Mouse (Mus musculus): ENCODE results near the gene Spsb3. TPM values are rescaled to one million over a fixed set of nuclear protein-coding genes. Genes with fewer than 3 reads are reported as not detected.
A peak's percentile ranks its signal among the peaks of the same experiment; 100 is the strongest.

The Spsb3 gene
- polyA plus RNA-seq, 1 experiment from 2014 or later = 86.8 TPM

- peaks cover 10% of the 10 kb centered on the region for H3K4me1 ChIP-seq (replicated peaks; ENCODE audit: control insufficient read depth, insufficient read depth, low read length)
- no peak overlapping the region for H3K9ac ChIP-seq (replicated peaks; ENCODE audit: low read depth, low read length)
- no peak overlapping the region for H3K4me3 ChIP-seq (replicated peaks; ENCODE audit: low read length)
- no peak overlapping the region for H3K4me2 ChIP-seq (ENCODE audit: low read length)
- H3K27me3 ChIP-seq (replicated peaks; ENCODE audit: control insufficient read depth, insufficient read depth, low read length) = no peaks in the 10 kb centered on the region
- 0 out of 2 replicates have a peak, but pooled peaks cover 3% of the 10 kb centered on the region for H3K36me3 ChIP-seq (ENCODE audit: control insufficient read depth, insufficient read depth)
- no peaks in the 10 kb centered on the region for H3K9me3 ChIP-seq (ENCODE audit: control insufficient read depth, low read length)
- 54% methylated on average over 7 of the region's 7 CpGs for WGBS
- H3K27ac ChIP-seq (ENCODE audit: low read length) = no peak overlapping the region
- no peak for ATAC-seq
Observed at GRCm38 (mm10) chr17:24881738-24882440, 4.6 kb upstream of the Spsb3 start.

- H3K9me3 ChIP-seq (ENCODE audit: control insufficient read depth, low read length) = no peaks in the 10 kb centered on the region
- H3K36me3 ChIP-seq (ENCODE audit: control insufficient read depth, insufficient read depth) = 0 out of 2 replicates have a peak, but pooled peaks cover 3% of the 10 kb centered on the region
- no peak overlapping the region for H3K4me3 ChIP-seq (replicated peaks; ENCODE audit: low read length)
- no peak overlapping the region for H3K9ac ChIP-seq (replicated peaks; ENCODE audit: low read depth, low read length)
- no peak overlapping the region for H3K4me2 ChIP-seq (ENCODE audit: low read length)
- peaks cover 24% of the 10 kb centered on the region for H3K4me1 ChIP-seq (replicated peaks; ENCODE audit: control insufficient read depth, insufficient read depth, low read length)
- ATAC-seq = no peak
- 89% methylated on average over 6 of the region's 6 CpGs for WGBS
- no peaks in the 10 kb centered on the region for H3K27me3 ChIP-seq (replicated peaks; ENCODE audit: control insufficient read depth, insufficient read depth, low read length)
- no peak overlapping the region for H3K27ac ChIP-seq (ENCODE audit: low read length)
Observed at GRCm38 (mm10) chr17:24884391-24884790, 2.1 kb upstream of the Spsb3 start.

- ATAC-seq = no peak
- peak overlapping the region; percentile 32 for H3K9ac ChIP-seq (replicated peaks; ENCODE audit: low read depth, low read length)
- peaks cover 24% of the 10 kb centered on the region for H3K4me1 ChIP-seq (replicated peaks; ENCODE audit: control insufficient read depth, insufficient read depth, low read length)
- H3K4me3 ChIP-seq (replicated peaks; ENCODE audit: low read length) = peak overlapping the region; percentile 86
- peak overlapping the region; percentile 85 for H3K4me2 ChIP-seq (ENCODE audit: low read length)
- H3K9me3 ChIP-seq (ENCODE audit: control insufficient read depth, low read length) = no peaks in the 10 kb centered on the region
- H3K27me3 ChIP-seq (replicated peaks; ENCODE audit: control insufficient read depth, insufficient read depth, low read length) = no peaks in the 10 kb centered on the region
- H3K36me3 ChIP-seq (ENCODE audit: control insufficient read depth, insufficient read depth) = peaks cover 8% of the 10 kb centered on the region
- H3K27ac ChIP-seq (ENCODE audit: low read length) = no peak overlapping the region
- 24% methylated on average over 22 of the region's 22 CpGs for WGBS
Observed at GRCm38 (mm10) chr17:24885356-24886133, 898 bp upstream of the Spsb3 start.

- H3K4me3 ChIP-seq (replicated peaks; ENCODE audit: low read length) = peak overlapping the region; percentile 86
- H3K4me2 ChIP-seq (ENCODE audit: low read length) = peak overlapping the region; percentile 94
- under 1% methylated on average over 18 of the region's 18 CpGs for WGBS
- peak overlapping the region; percentile 57 for H3K27ac ChIP-seq (ENCODE audit: low read length)
- H3K9me3 ChIP-seq (ENCODE audit: control insufficient read depth, low read length) = no peaks in the 10 kb centered on the region
- H3K4me1 ChIP-seq (replicated peaks; ENCODE audit: control insufficient read depth, insufficient read depth, low read length) = peaks cover 24% of the 10 kb centered on the region
- ATAC-seq = peak; percentile 29
- no peaks in the 10 kb centered on the region for H3K27me3 ChIP-seq (replicated peaks; ENCODE audit: control insufficient read depth, insufficient read depth, low read length)
- H3K36me3 ChIP-seq (ENCODE audit: control insufficient read depth, insufficient read depth) = peaks cover 16% of the 10 kb centered on the region
- peak overlapping the region; percentile 89 for H3K9ac ChIP-seq (replicated peaks; ENCODE audit: low read depth, low read length)
Observed at GRCm38 (mm10) chr17:24886932-24887271, 459 bp downstream of the Spsb3 start.

- Histone ChIP-seq H3K27ac (ENCODE audit: low read length) (no peak overlapping the region), H3K27me3 (replicated peaks; ENCODE audit: control insufficient read depth, insufficient read depth, low read length) (no peaks in the 10 kb centered on the region), H3K4me1 (replicated peaks; ENCODE audit: control insufficient read depth, insufficient read depth, low read length) (peaks cover 24% of the 10 kb centered on the region), H3K36me3 (ENCODE audit: control insufficient read depth, insufficient read depth) (peaks cover 18% of the 10 kb centered on the region), H3K4me3 (replicated peaks; ENCODE audit: low read length) (peak overlapping the region; percentile 86), H3K9me3 (ENCODE audit: control insufficient read depth, low read length) (no peaks in the 10 kb centered on the region), H3K4me2 (ENCODE audit: low read length) (peak overlapping the region; percentile 94), H3K9ac (replicated peaks; ENCODE audit: low read depth, low read length) (peak overlapping the region; percentile 89)
- ATAC-seq = no peak
- 65% methylated on average over 18 of the region's 18 CpGs for WGBS
Observed at GRCm38 (mm10) chr17:24887291-24888080, 1.0 kb downstream of the Spsb3 start.

- no peak overlapping the region for H3K4me2 ChIP-seq (ENCODE audit: low read length)
- H3K4me3 ChIP-seq (replicated peaks; ENCODE audit: low read length) = no peak overlapping the region
- H3K9ac ChIP-seq (replicated peaks; ENCODE audit: low read depth, low read length) = no peak overlapping the region
- peaks cover 26% of the 10 kb centered on the region for H3K4me1 ChIP-seq (replicated peaks; ENCODE audit: control insufficient read depth, insufficient read depth, low read length)
- no peaks in the 10 kb centered on the region for H3K27me3 ChIP-seq (replicated peaks; ENCODE audit: control insufficient read depth, insufficient read depth, low read length)
- no peaks in the 10 kb centered on the region for H3K9me3 ChIP-seq (ENCODE audit: control insufficient read depth, low read length)
- 92% methylated on average over 3 of the region's 3 CpGs for WGBS
- H3K36me3 ChIP-seq (ENCODE audit: control insufficient read depth, insufficient read depth) = peaks cover 22% of the 10 kb centered on the region
- ATAC-seq = no peak
- H3K27ac ChIP-seq (ENCODE audit: low read length) = no peak overlapping the region
Observed at GRCm38 (mm10) chr17:24888862-24889261, 2.4 kb downstream of the Spsb3 start.

- Histone ChIP-seq H3K4me1 (replicated peaks; ENCODE audit: control insufficient read depth, insufficient read depth, low read length) (peaks cover 28% of the 10 kb centered on the region), H3K4me3 (replicated peaks; ENCODE audit: low read length) (no peak overlapping the region), H3K36me3 (ENCODE audit: control insufficient read depth, insufficient read depth) (peaks cover 22% of the 10 kb centered on the region), H3K9me3 (ENCODE audit: control insufficient read depth, low read length) (no peaks in the 10 kb centered on the region), H3K27me3 (replicated peaks; ENCODE audit: control insufficient read depth, insufficient read depth, low read length) (no peaks in the 10 kb centered on the region), H3K27ac (ENCODE audit: low read length) (no peak overlapping the region), H3K4me2 (ENCODE audit: low read length) (no peak overlapping the region), H3K9ac (replicated peaks; ENCODE audit: low read depth, low read length) (no peak overlapping the region)
- 86% methylated on average over 19 of the region's 19 CpGs for WGBS
- ATAC-seq = no peak
Observed at GRCm38 (mm10) chr17:24890151-24891092, 4.0 kb downstream of the Spsb3 start.

GRCm38 (mm10) chr17:24891321-24891720, 4.9 kb downstream of the Spsb3 start:
- Histone ChIP-seq H3K36me3 (ENCODE audit: control insufficient read depth, insufficient read depth) (peaks cover 22% of the 10 kb centered on the region), H3K27me3 (replicated peaks; ENCODE audit: control insufficient read depth, insufficient read depth, low read length) (no peaks in the 10 kb centered on the region), H3K4me1 (replicated peaks; ENCODE audit: control insufficient read depth, insufficient read depth, low read length) (peaks cover 31% of the 10 kb centered on the region), H3K4me2 (ENCODE audit: low read length) (no peak overlapping the region), H3K4me3 (replicated peaks; ENCODE audit: low read length) (no peak overlapping the region), H3K27ac (ENCODE audit: low read length) (no peak overlapping the region), H3K9ac (replicated peaks; ENCODE audit: low read depth, low read length) (no peak overlapping the region), H3K9me3 (ENCODE audit: control insufficient read depth, low read length) (no peaks in the 10 kb centered on the region)
- no peak for ATAC-seq
- WGBS = 84% methylated on average over 13 of the region's 13 CpGs
